Mouse (Mus musculus) megakaryocyte-erythroid progenitor cell, adult 5-6 weeks (primary cell): ENCODE data around the gene Rere. TPM values are rescaled to one million over a fixed set of nuclear protein-coding genes. Genes with fewer than 3 reads are reported as not detected.

Source experiments
- ATAC-seq: replicated peaks from 2 replicates; pipeline ENCODE4 v1.8.0; 2016; ENCODE audit warnings: mild to moderate bottlenecking, inconsistent platforms; ENCODE audit not compliant: severe bottlenecking, poor library complexity, low FRiP score, low TSS enrichment
- total RNA-seq, 2 experiments: library from RNA; stranded (forward) in 1 of 2; stranded (reverse) in 1 of 2; fragments of 200-1000, 215-1000 nt in 1 of 2; fragments of >200 nt in 1 of 2; fragmentation: Nextera tagmentation in 1 of 2; gene quantifications; 2 replicates each; pipeline ENCODE4 v1.2.3; 2014 to 2017

The Rere gene
- total RNA-seq, 2 experiments from 2014 or later: 17.1 to 36.1 TPM

GRCm38 (mm10) chr4:150404583-150404982 lies 123.1 kb downstream of the Rere start:
- ATAC-seq: no peak

- ATAC-seq: no peak
These were observed 124.3 kb downstream of the Rere start for GRCm38 (mm10) chr4:150405786-150406185.

GRCm38 (mm10) chr4:150406320-150406719 lies 124.9 kb downstream of the Rere start:
- no peak for ATAC-seq

GRCm38 (mm10) chr4:150406821-150407220 lies 125.4 kb downstream of the Rere start:
- no peak for ATAC-seq

- ATAC-seq: no peak
These were observed 132.8 kb downstream of the Rere start for GRCm38 (mm10) chr4:150414296-150414695.

GRCm38 (mm10) chr4:150414759-150415158 lies 133.3 kb downstream of the Rere start:
- no peak for ATAC-seq

GRCm38 (mm10) chr4:150415227-150415969 lies 134.0 kb downstream of the Rere start:
- ATAC-seq: no peak

GRCm38 (mm10) chr4:150420576-150421263 lies 139.3 kb downstream of the Rere start:
- no peak for ATAC-seq

GRCm38 (mm10) chr4:150426098-150426879 lies 144.8 kb downstream of the Rere start:
- ATAC-seq: no peak

GRCm38 (mm10) chr4:150426880-150427476 lies 145.5 kb downstream of the Rere start:
- ATAC-seq: no peak

GRCm38 (mm10) chr4:150428762-150429161 lies 147.3 kb downstream of the Rere start:
- no peak for ATAC-seq

GRCm38 (mm10) chr4:150433827-150434574 lies 152.6 kb downstream of the Rere start:
- ATAC-seq: no peak

GRCm38 (mm10) chr4:150435590-150435989 lies 154.1 kb downstream of the Rere start:
- ATAC-seq: no peak

- no peak for ATAC-seq
These were observed 157.2 kb downstream of the Rere start for GRCm38 (mm10) chr4:150438621-150439020.

GRCm38 (mm10) chr4:150441931-150442330 lies 160.5 kb downstream of the Rere start:
- ATAC-seq: no peak

GRCm38 (mm10) chr4:150444068-150444467 lies 162.6 kb downstream of the Rere start:
- ATAC-seq: no peak

GRCm38 (mm10) chr4:150446617-150447016 lies 165.2 kb downstream of the Rere start:
- ATAC-seq: no peak

GRCm38 (mm10) chr4:150447517-150447916 lies 166.1 kb downstream of the Rere start:
- no peak for ATAC-seq

GRCm38 (mm10) chr4:150448433-150448832 lies 167.0 kb downstream of the Rere start:
- peak; percentile 48 for ATAC-seq
